Mouse (Mus musculus): ENCODE results near the gene Tmem120b.

Tmem120b gene

GRCm38 (mm10) chr5:123090560-123091306 lies 22.5 kb downstream of the Tmem120b start:
- no peak for DNase-seq (ENCODE audit: low spot score in 2 of 2)

GRCm38 (mm10) chr5:123093077-123093633 lies 24.9 kb downstream of the Tmem120b start:
- DNase-seq (ENCODE audit: low spot score in 2 of 2), result no peak

- DNase-seq (ENCODE audit: low spot score in 2 of 2), result no peak
Observed at GRCm38 (mm10) chr5:123094238-123094991, 26.2 kb downstream of the Tmem120b start.

GRCm38 (mm10) chr5:123096299-123096698 lies 28.1 kb downstream of the Tmem120b start:
- no peak for DNase-seq (ENCODE audit: low spot score in 2 of 2)

- DNase-seq (ENCODE audit: low spot score in 2 of 2), result no peak
Observed at GRCm38 (mm10) chr5:123098487-123098886, 30.3 kb downstream of the Tmem120b start.

GRCm38 (mm10) chr5:123102376-123102775 lies 34.2 kb downstream of the Tmem120b start:
- no peak for DNase-seq (ENCODE audit: low spot score in 2 of 2)

GRCm38 (mm10) chr5:123103556-123103955 lies 35.3 kb downstream of the Tmem120b start:
- no peak for DNase-seq (ENCODE audit: low spot score in 2 of 2)

GRCm38 (mm10) chr5:123104769-123105168 lies 36.6 kb downstream of the Tmem120b start:
- DNase-seq (ENCODE audit: low spot score in 2 of 2), result no peak

- DNase-seq (ENCODE audit: low spot score in 2 of 2), result peak; percentile 61 to 67
Observed at GRCm38 (mm10) chr5:123109452-123110203, 41.4 kb downstream of the Tmem120b start.

GRCm38 (mm10) chr5:123110296-123110721 lies 42.1 kb downstream of the Tmem120b start:
- peak in 1 of 2 experiments; percentile 21 for DNase-seq (ENCODE audit: low spot score in 2 of 2)

- DNase-seq (ENCODE audit: low spot score in 2 of 2), result peak in 1 of 2 experiments; percentile 21
Observed at GRCm38 (mm10) chr5:123114109-123114508, 45.9 kb downstream of the Tmem120b start.

GRCm38 (mm10) chr5:123114924-123115323 lies 46.7 kb downstream of the Tmem120b start:
- peak in 1 of 2 experiments; percentile 68 for DNase-seq (ENCODE audit: low spot score in 2 of 2)

GRCm38 (mm10) chr5:123116080-123116479 lies 47.9 kb downstream of the Tmem120b start:
- peak in 1 of 2 experiments; percentile 22 for DNase-seq (ENCODE audit: low spot score in 2 of 2)

- peak; percentile 65 to 80 for DNase-seq (ENCODE audit: low spot score in 2 of 2)
Observed at GRCm38 (mm10) chr5:123117257-123117656, 49.0 kb downstream of the Tmem120b start.

GRCm38 (mm10) chr5:123117773-123118172 lies 49.6 kb downstream of the Tmem120b start:
- peak in 1 of 2 experiments; percentile 32 for DNase-seq (ENCODE audit: low spot score in 2 of 2)

- peak in 1 of 2 experiments; percentile 28 for DNase-seq (ENCODE audit: low spot score in 2 of 2)
Observed at GRCm38 (mm10) chr5:123118826-123119225, 50.6 kb downstream of the Tmem120b start.

- DNase-seq (ENCODE audit: low spot score in 2 of 2), result peak in 1 of 2 experiments; percentile 22
Observed at GRCm38 (mm10) chr5:123120624-123121215, 52.5 kb downstream of the Tmem120b start.

- DNase-seq (ENCODE audit: low spot score in 2 of 2), result peak in 1 of 2 experiments; percentile 41
Observed at GRCm38 (mm10) chr5:123122181-123122580, 54.0 kb downstream of the Tmem120b start.

GRCm38 (mm10) chr5:123125105-123125504 lies 56.9 kb downstream of the Tmem120b start:
- no peak for DNase-seq (ENCODE audit: low spot score in 2 of 2)

- no peak for DNase-seq (ENCODE audit: low spot score in 2 of 2)
Observed at GRCm38 (mm10) chr5:123125638-123126406, 57.6 kb downstream of the Tmem120b start.
